Mouse (Mus musculus) heart, adult 2 months (tissue): ENCODE data around the gene Pacrg. TPM values are rescaled to one million over a fixed set of nuclear protein-coding genes. Genes with fewer than 3 reads are reported as not detected.

Experiments used
- DNase-seq, 2 experiments: peaks; one replicate each; pipeline ENCODE4 v3.0.0; 2021
- H3K27ac ChIP-seq: fragments of 200-600 bp; 2 replicates; pipeline ENCODE4 v1.8.1; 2022
- H3K27me3 ChIP-seq: fragments of 200-500 bp; 2 replicates; pipeline ENCODE4 v1.6.1; 2012; ENCODE audit warnings: mild to moderate bottlenecking, low read length, inconsistent platforms, mixed read lengths; ENCODE audit not compliant: control insufficient read depth, insufficient read depth
- H3K36me3 ChIP-seq: fragments of 200-500 bp; 2 replicates; pipeline ENCODE4 v1.6.1; 2012; ENCODE audit warnings: low read length, inconsistent platforms; ENCODE audit not compliant: control insufficient read depth, insufficient read depth
- H3K4me1 ChIP-seq: fragments of 200-500 bp; 2 replicates; pipeline ENCODE4 v1.6.1; 2011; ENCODE audit warnings: low read length; ENCODE audit not compliant: control insufficient read depth, insufficient read depth
- H3K4me3 ChIP-seq: fragments of 200-600 bp; 2 replicates; pipeline ENCODE4 v1.8.1; 2022
- H3K79me2 ChIP-seq: fragments of 200-500 bp; replicated peaks from 2 replicates; pipeline ENCODE4 v1.6.1; 2012; ENCODE audit warnings: mild to moderate bottlenecking, inconsistent platforms, low read length, moderate library complexity, mixed read lengths; ENCODE audit not compliant: control insufficient read depth, insufficient read depth
- H3K9ac ChIP-seq: fragments of 200-500 bp; 2 replicates; pipeline ENCODE4 v1.6.1; 2012; ENCODE audit warnings: low read depth, mild to moderate bottlenecking, control low read depth, inconsistent platforms, low read length, mixed read lengths
- CTCF ChIP-seq: fragments of 200-600 bp; IDR thresholded peaks from 2 replicates; pipeline ENCODE4 v1.8.1; 2022; ENCODE audit warnings: antibody characterized with exemption, mild to moderate bottlenecking, moderate library complexity
- EP300 ChIP-seq: fragments of 200-500 bp; IDR thresholded peaks from 2 replicates; pipeline ENCODE4 v1.6.1; 2011; ENCODE audit warnings: low read depth, low read length, control low read depth; ENCODE audit not compliant: insufficient read depth
- POLR2A ChIP-seq: fragments of 200-500 bp; IDR thresholded peaks from 2 replicates; pipeline ENCODE4 v1.6.1; 2011; ENCODE audit warnings: mild to moderate bottlenecking, low read depth, low read length, control low read depth; ENCODE audit not compliant: insufficient read depth
- WGBS: fragments of 180-500 bp; shearing (Covaris S2); methylation state at CpG from one replicate; pipeline ENCODE4 v1.1.7; 2018; 5-methylcytosine and 5-hydroxymethylcytosine counted together
- intact Hi-C: fragments of 180-260 bp; cut with DNase I; formaldehyde crosslinking; loops from one replicate; pipeline ENCODE4 v1.15.1; 2025
- polyA plus RNA-seq: library from polyadenylated mRNA; depleted of rRNA; stranded (reverse); fragments of >200 nt; gene quantifications from 2 replicates; pipeline ENCODE4 v1.2.3, GENCODE M21; 2012
- total RNA-seq, 2 experiments: library from RNA; stranded (reverse); gene quantifications; 2 replicates each; pipeline ENCODE4 v1.2.3; 2021

Pacrg gene
- total and polyA plus RNA-seq, 3 experiments: 0.45 to 1.0 (median 0.89) TPM

DNA sequence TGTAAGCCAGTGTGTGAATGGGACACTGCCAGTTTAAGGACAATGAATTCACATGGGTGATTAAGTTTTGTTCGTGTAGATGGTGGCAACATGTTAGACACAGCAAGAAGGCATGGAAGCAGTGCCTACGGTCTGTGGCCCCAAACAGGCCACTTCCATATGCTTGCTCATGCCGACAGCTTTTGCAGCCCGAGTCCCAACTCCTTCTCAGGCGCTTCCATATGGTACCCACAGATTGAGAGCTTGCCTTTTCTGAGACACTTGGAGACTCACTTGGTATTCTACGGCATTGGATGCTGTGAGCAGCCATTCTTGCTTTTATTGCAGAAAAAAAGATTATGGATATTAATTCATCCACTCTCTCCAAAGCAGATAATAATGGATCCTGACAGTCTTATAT, 365.1 kb downstream of the Pacrg start:
- Histone ChIP-seq H3K79me2 (no peaks in the 10 kb centered on the region), H3K36me3 (no peaks in the 10 kb centered on the region), H3K27me3 (no peaks in the 10 kb centered on the region), H3K4me1 (peaks cover 10% of the 10 kb centered on the region), H3K9ac (no peak overlapping the region), H3K4me3 (no peak overlapping the region), H3K27ac (peak overlapping the region; percentile 89)
- WGBS: 79% methylated on average over 6 of the region's 6 CpGs
- no peak for TF ChIP-seq EP300
- no peak for TF ChIP-seq CTCF
- intact Hi-C loops: no loop called here
- no peak for DNase-seq

- no peaks in the 10 kb centered on the region for H3K79me2 ChIP-seq
- TF ChIP-seq POLR2A (0 out of 2 replicates have a peak, but pooled peaks have one; percentile 25), EP300 (peak; percentile 94), CTCF (no peak)
- H3K9ac ChIP-seq: no peak overlapping the region
- peaks cover 4% of the 10 kb centered on the region for H3K4me1 ChIP-seq
- no peaks in the 10 kb centered on the region for H3K27me3 ChIP-seq
- peak in 1 of 2 experiments; percentile 79 for DNase-seq
- intact Hi-C loops: no loop called here
- H3K4me3 ChIP-seq: peak overlapping the region; percentile 7; the same call in 1 of the 2 replicates
- 23% methylated on average over 7 of the region's 7 CpGs for WGBS
- H3K36me3 ChIP-seq: no peaks in the 10 kb centered on the region
- H3K27ac ChIP-seq: peak overlapping the region; percentile 70
These were observed 366.2 kb downstream of the Pacrg start for GRCm38 (mm10) chr17:10473826-10474384.

DNA sequence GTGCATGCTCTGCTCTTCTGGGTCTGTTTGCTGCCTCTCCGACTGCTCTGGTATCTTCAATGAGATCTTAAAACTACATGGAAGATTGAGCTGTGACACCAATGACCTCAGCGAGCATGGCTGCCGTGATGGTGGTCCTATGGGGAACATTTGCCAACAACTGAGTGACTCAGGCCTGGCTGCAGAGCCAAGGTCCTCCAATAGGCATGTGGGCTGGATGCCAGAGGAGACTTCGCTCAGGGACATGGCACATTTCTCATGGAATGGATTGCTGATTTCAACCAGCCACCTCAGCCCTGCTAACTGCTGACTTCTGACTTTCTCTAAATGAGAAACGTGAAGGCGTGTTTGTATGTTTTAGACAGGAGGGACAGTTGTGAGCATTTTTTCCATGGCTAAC, 366.9 kb downstream of the Pacrg start:
- intact Hi-C loops: no loop called here
- H3K9ac ChIP-seq: peak overlapping the region; percentile 23; the same call in 1 of the 2 replicates
- 54% methylated on average over 6 of the region's 6 CpGs for whole genome bisulfite sequencing
- no peaks in the 10 kb centered on the region for H3K27me3 ChIP-seq
- no peak overlapping the region for H3K4me3 ChIP-seq
- no peak; the same call in 1 of the 2 replicates for TF ChIP-seq POLR2A
- TF ChIP-seq EP300: 0 out of 2 replicates have a peak, but pooled peaks have one; percentile 49
- peak; percentile 30; the same call in 1 of the 2 replicates for TF ChIP-seq CTCF
- DNase-seq: peak in 1 of 2 experiments; percentile 59
- H3K27ac ChIP-seq: peak overlapping the region; percentile 70
- H3K36me3 ChIP-seq: no peaks in the 10 kb centered on the region
- peaks cover 2% of the 10 kb centered on the region; the same call in 1 of the 2 replicates for H3K4me1 ChIP-seq
- no peaks in the 10 kb centered on the region for H3K79me2 ChIP-seq

DNA sequence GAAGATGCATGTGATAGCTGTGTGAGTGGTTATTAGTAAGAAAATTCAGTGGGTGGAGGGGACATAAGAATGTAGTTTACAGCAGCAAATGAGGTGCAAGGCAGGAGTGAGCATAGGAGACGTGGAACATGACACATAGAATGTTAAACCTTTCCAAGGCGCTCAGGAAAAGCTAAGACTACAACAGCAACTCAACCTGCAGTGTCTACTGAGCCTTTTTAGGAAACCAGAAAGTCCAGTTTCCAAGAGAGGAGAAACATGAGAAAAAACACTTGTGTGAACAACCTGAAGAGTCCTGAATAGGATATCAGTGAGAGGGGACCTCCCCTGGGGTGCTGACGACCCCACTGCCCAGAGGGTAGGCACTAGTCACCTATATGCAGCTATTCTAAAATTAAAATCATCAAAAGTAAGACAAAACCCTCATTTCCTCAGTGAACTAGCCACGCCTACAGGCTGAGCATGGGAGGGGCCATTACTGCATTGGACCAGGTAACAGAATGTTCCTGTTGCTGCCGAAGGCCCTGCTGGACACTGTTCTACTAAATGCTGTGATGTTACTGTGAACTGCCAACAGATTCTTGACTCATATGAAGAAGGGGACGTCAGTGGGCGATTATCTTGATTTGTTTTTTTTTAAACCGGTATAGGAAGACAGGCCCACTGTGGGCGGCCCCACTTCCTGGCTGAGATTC, 370.1 kb downstream of the Pacrg start:
- TF ChIP-seq POLR2A: no peak
- Histone ChIP-seq H3K27me3 (no peaks in the 10 kb centered on the region), H3K4me1 (peaks cover 2% of the 10 kb centered on the region; the same call in 1 of the 2 replicates), H3K36me3 (no peaks in the 10 kb centered on the region), H3K79me2 (no peaks in the 10 kb centered on the region), H3K9ac (no peak overlapping the region), H3K4me3 (no peak overlapping the region), H3K27ac (no peak overlapping the region)
- DNase-seq: peak in 1 of 2 experiments; percentile 10
- intact Hi-C loops: no loop called here
- 68% methylated on average over 9 of the region's 9 CpGs for WGBS

GRCm38 (mm10) chr17:10467102-10467501, 373.0 kb downstream of the Pacrg start:
- Histone ChIP-seq H3K36me3 (no peaks in the 10 kb centered on the region), H3K79me2 (no peaks in the 10 kb centered on the region), H3K9ac (no peak overlapping the region), H3K4me1 (no peaks in the 10 kb centered on the region; the same call in 1 of the 2 replicates), H3K4me3 (no peak overlapping the region), H3K27me3 (no peaks in the 10 kb centered on the region), H3K27ac (no peak overlapping the region)
- intact Hi-C loops: no loop called here
- TF ChIP-seq CTCF: no peak
- no peak for TF ChIP-seq EP300
- TF ChIP-seq POLR2A: no peak
- no peak for DNase-seq
- 90% methylated on average over 3 of the region's 3 CpGs for WGBS

DNA sequence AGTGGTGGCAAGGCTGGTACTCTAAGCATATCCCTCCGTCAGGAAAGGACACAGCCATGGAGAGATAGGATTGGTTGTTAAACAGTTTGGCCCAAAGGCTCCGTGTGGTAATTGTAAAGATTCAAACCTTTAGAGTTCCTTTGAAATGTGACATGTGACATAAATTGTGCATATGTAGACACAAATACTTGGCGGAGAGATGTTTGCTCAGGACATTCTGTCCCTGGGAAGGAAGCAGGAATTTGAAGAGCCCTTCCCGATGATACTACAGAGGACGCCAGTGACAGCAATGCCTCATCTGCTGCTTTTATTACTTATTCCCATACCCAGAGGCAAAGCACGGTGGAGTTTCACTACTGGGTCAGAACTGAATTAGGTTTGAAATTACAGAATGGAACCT, 374.6 kb downstream of the Pacrg start:
- TF ChIP-seq EP300 (no peak), POLR2A (no peak), CTCF (no peak)
- intact Hi-C loops: no loop called here
- no peak overlapping the region for H3K4me3 ChIP-seq
- H3K79me2 ChIP-seq: no peaks in the 10 kb centered on the region
- 84% methylated on average over 6 of the region's 6 CpGs for WGBS
- no peaks in the 10 kb centered on the region; the same call in 1 of the 2 replicates for H3K4me1 ChIP-seq
- no peak for DNase-seq
- H3K27me3 ChIP-seq: no peaks in the 10 kb centered on the region
- no peak overlapping the region for H3K9ac ChIP-seq
- H3K27ac ChIP-seq: no peak overlapping the region
- H3K36me3 ChIP-seq: no peaks in the 10 kb centered on the region
